Mouse (Mus musculus): ENCODE data around the gene Gpr62.

- TF ChIP-seq RAD21 (IDR thresholded peaks at IDR 0.05; ENCODE audit: low read depth, low read length), result no peak
- no peak for TF ChIP-seq POLR2AphosphoS2 (IDR thresholded peaks at IDR 0.05; ENCODE audit: low read depth, low read length)
- no peak for TF ChIP-seq ELF1 (IDR thresholded peaks at IDR 0.05; ENCODE audit: low read depth, low read length)
- TF ChIP-seq CHD2 (IDR thresholded peaks at IDR 0.05; ENCODE audit: low read length), result no peak
Measured at GRCm38 (mm10) chr9:106509356-106509755, 43.6 kb upstream of the Gpr62 start.

Data from CH12.LX (cell line).